ENCODE assay signal across 28 mouse cellular contexts in genomic region chr11:70412591-70412990, GRCm38 (mm10). TPM values are rescaled to one million over a fixed set of nuclear protein-coding genes. Genes with fewer than 3 reads are reported as not detected.
"Had no signal": no experiment of that assay in that cellular context is flagged by ENCODE, and none has a peak within 500 bp of the region (broad histone marks: within the 10 kb centered on the region; RNA-seq: fewer than 3 reads in every experiment).

No protein-coding gene starts in this region.

- H3K27ac ChIP-seq: embryonic facial prominence, embryonic 10.5 days; embryonic facial prominence, embryonic 12.5 days; embryonic facial prominence, embryonic 13.5 days; embryonic facial prominence, embryonic 15.5 days; forebrain, embryonic 10.5 days; forebrain, embryonic 15.5 days; gastrocnemius, adult 2 months; heart, adult 2 months; heart, embryonic 10.5 days had no signal

- H3K4me2 ChIP-seq: embryonic facial prominence, embryonic 12.5 days; embryonic facial prominence, embryonic 13.5 days; embryonic facial prominence, embryonic 15.5 days; forebrain, embryonic 15.5 days had no signal

- H3K9me3 ChIP-seq: embryonic facial prominence, embryonic 10.5 days; embryonic facial prominence, embryonic 12.5 days; embryonic facial prominence, embryonic 13.5 days; embryonic facial prominence, embryonic 15.5 days; forebrain, embryonic 10.5 days; forebrain, embryonic 15.5 days; heart, embryonic 10.5 days had no signal

- H3K4me3 ChIP-seq: embryonic facial prominence, embryonic 10.5 days; embryonic facial prominence, embryonic 12.5 days; embryonic facial prominence, embryonic 13.5 days; embryonic facial prominence, embryonic 15.5 days; erythroblast, embryonic 14.5 days; forebrain, embryonic 10.5 days; forebrain, embryonic 15.5 days; gastrocnemius, adult 2 months; heart, adult 2 months; heart, embryonic 10.5 days had no signal

- DNase-seq: cerebellum, adult 9-10 months; cerebellum, adult 9-11 months; cerebellum, postnatal 10 days; cerebellum, postnatal 14 days; cerebellum, postnatal 25 days; cerebellum, postnatal 36 days; embryo, embryonic 11 days; forebrain, postnatal 0 days; gastrocnemius, adult 2 months; gastrocnemius, postnatal 10 days; gastrocnemius, postnatal 14 days; gastrocnemius, postnatal 25 days; gastrocnemius, postnatal 36 days; heart, adult 11 months; heart, adult 18-20 months; heart, adult 2 months had no signal

- H3K27me3 ChIP-seq: embryonic facial prominence, embryonic 12.5 days; embryonic facial prominence, embryonic 13.5 days; embryonic facial prominence, embryonic 15.5 days; forebrain, embryonic 15.5 days had no signal

- ATAC-seq: forebrain, embryonic 14.5 days; forebrain, embryonic 15.5 days; forebrain, embryonic 16.5 days; forebrain, postnatal 0 days had no signal

- H3K36me3 ChIP-seq: embryonic facial prominence, embryonic 12.5 days; embryonic facial prominence, embryonic 13.5 days; embryonic facial prominence, embryonic 15.5 days; forebrain, embryonic 15.5 days had no signal

- H3K9ac ChIP-seq: embryonic facial prominence, embryonic 12.5 days; embryonic facial prominence, embryonic 13.5 days; embryonic facial prominence, embryonic 15.5 days; forebrain, embryonic 15.5 days; forebrain, postnatal 0 days had no signal

RNA-seq across cellular contexts. Expression of gene Zmynd15, which starts 46.6 kb away (rescaled TPM):
- total RNA-seq: common myeloid progenitor, adult 5-6 weeks; granulocyte monocyte progenitor cell, adult 5-6 weeks had no signal
- polyA plus RNA-seq: erythroblast, embryonic 14.5 days had no signal

RNA-seq across cellular contexts. Expression of gene Cxcl16, which starts 47.2 kb away (rescaled TPM):
- total RNA-seq: common myeloid progenitor, adult 5-6 weeks; granulocyte monocyte progenitor cell, adult 5-6 weeks had no signal
- polyA plus RNA-seq: erythroblast, embryonic 14.5 days had no signal
